Mouse (Mus musculus) heart, postnatal 0 days (tissue): ENCODE data around the gene Nppa. TPM values are rescaled to one million over a fixed set of nuclear protein-coding genes. Genes with fewer than 3 reads are reported as not detected.
A peak's percentile ranks its signal among the peaks of the same experiment; 100 is the strongest.

Experiments used
- ATAC-seq: fragments of 200-750 bp; cut with Nextera tagmentation; 2 replicates; pipeline ENCODE4 v1.8.0; 2017; ENCODE audit warnings: low read depth, moderate number of reproducible peaks, moderate library complexity; ENCODE audit not compliant: insufficient read depth
- DNase-seq: peaks from one replicate; pipeline ENCODE4 v3.0.0-alpha.2; 2016; ENCODE audit warnings: low spot score
- H3K27ac ChIP-seq: fragments of 300-500 bp; sonication (generic); 2 replicates; pipeline ENCODE4 v1.5.1; 2014; ENCODE audit warnings: low read depth, mild to moderate bottlenecking
- H3K27me3 ChIP-seq: fragments of 300-500 bp; sonication (generic); 2 replicates; pipeline ENCODE4 v1.6.1; 2014; ENCODE audit warnings: low read length, mixed read lengths; ENCODE audit not compliant: control insufficient read depth, insufficient read depth
- H3K36me3 ChIP-seq: fragments of 300-500 bp; sonication (generic); replicated peaks from 2 replicates; pipeline ENCODE4 v1.6.1; 2014; ENCODE audit warnings: low read length, mixed read lengths; ENCODE audit not compliant: control insufficient read depth, insufficient read depth
- H3K4me1 ChIP-seq: fragments of 300-500 bp; sonication (generic); 2 replicates; pipeline ENCODE4 v1.6.1; 2014; ENCODE audit warnings: antibody characterized with exemption; ENCODE audit not compliant: control insufficient read depth, insufficient read depth
- H3K4me2 ChIP-seq: fragments of 300-500 bp; sonication (generic); 2 replicates; pipeline ENCODE4 v1.6.1; 2014; ENCODE audit warnings: low read depth, mild to moderate bottlenecking, low read length, moderate library complexity
- H3K4me3 ChIP-seq: fragments of 300-500 bp; sonication (generic); 2 replicates; pipeline ENCODE4 v1.5.1; 2014; ENCODE audit warnings: low read depth, low read length
- H3K9ac ChIP-seq: fragments of 300-500 bp; sonication (generic); replicated peaks from 2 replicates; pipeline ENCODE4 v1.6.1; 2014; ENCODE audit warnings: low read depth, low read length, mixed read lengths
- H3K9me3 ChIP-seq: fragments of 300-500 bp; sonication (generic); replicated peaks from 2 replicates; pipeline ENCODE4 v1.6.1; 2016; ENCODE audit warnings: low read length; ENCODE audit not compliant: control insufficient read depth
- CTCF ChIP-seq: IDR thresholded peaks from 2 replicates; pipeline ENCODE4 v1.5.1; 2016; ENCODE audit warnings: antibody characterized with exemption, control low read depth, low read depth
- EP300 ChIP-seq: IDR thresholded peaks from 2 replicates; pipeline ENCODE4 v1.6.1; 2016; ENCODE audit warnings: antibody characterized with exemption, low read depth
- WGBS: fragments of 180-500 bp; shearing (Covaris S2); extraction: QIAGEN DNeasy Blood & Tissue Kit; methylation state at CpG from one replicate; pipeline ENCODE4 v1.1.7; 2014; 5-methylcytosine and 5-hydroxymethylcytosine counted together
- polyA plus RNA-seq: library from polyadenylated mRNA; unstranded; fragments of >200 nt; fragmentation: Nextera tagmentation; extraction: Ambion mirVana; gene quantifications from 2 replicates; pipeline ENCODE4 v1.2.1, GENCODE M21; 2015
- total RNA-seq: library from RNA; depleted of rRNA; stranded (reverse); fragments of >200 nt; gene quantifications from 2 replicates; pipeline ENCODE4 v1.2.3, GENCODE M21; 2014; ENCODE audit warnings: low replicate concordance

Gene Nppa
- total and polyA plus RNA-seq, 2 experiments from 2014 or later = 2,556 to 10,119 TPM

- ATAC-seq = no peak
- peak overlapping the region; percentile 83; the same call in 1 of the 2 replicates for H3K27ac ChIP-seq
- TF ChIP-seq CTCF (no peak), EP300 (no peak)
- no peak overlapping the region for H3K9ac ChIP-seq
- WGBS = 87% methylated on average over 6 of the region's 6 CpGs
- H3K36me3 ChIP-seq = no peaks in the 10 kb centered on the region
- DNase-seq = no peak
- H3K4me2 ChIP-seq = no peak overlapping the region
- H3K4me1 ChIP-seq = peaks cover 7% of the 10 kb centered on the region
- no peak overlapping the region for H3K4me3 ChIP-seq
- no peaks in the 10 kb centered on the region for H3K27me3 ChIP-seq
- H3K9me3 ChIP-seq = 0 out of 2 replicates have a peak, but pooled peaks cover 3% of the 10 kb centered on the region
Observed at GRCm38 (mm10) chr4:147978391-147978790, 22.1 kb upstream of the Nppa start.

- TF ChIP-seq CTCF (no peak), EP300 (peak; percentile 98)
- Histone ChIP-seq H3K36me3 (no peaks in the 10 kb centered on the region), H3K9ac (no peak overlapping the region), H3K4me2 (no peak overlapping the region), H3K4me3 (no peak overlapping the region), H3K27me3 (no peaks in the 10 kb centered on the region), H3K9me3 (0 out of 2 replicates have a peak, but pooled peaks cover 3% of the 10 kb centered on the region), H3K27ac (peak overlapping the region; percentile 83), H3K4me1 (peaks cover 7% of the 10 kb centered on the region)
- ATAC-seq (peak; percentile 94), DNase-seq (peak; percentile 89)
- WGBS = 28% methylated on average over 7 of the region's 7 CpGs
Observed at GRCm38 (mm10) chr4:147979441-147979860, 21.1 kb upstream of the Nppa start.

- TF ChIP-seq EP300 (peak; percentile 76), CTCF (no peak)
- Histone ChIP-seq H3K36me3 (no peaks in the 10 kb centered on the region), H3K27me3 (no peaks in the 10 kb centered on the region), H3K4me3 (peak within 1 kb of the TSS; percentile 61), H3K4me1 (no peaks in the 10 kb centered on the region), H3K4me2 (peak within 1 kb of the TSS; percentile 64), H3K27ac (peak within 1 kb of the TSS; percentile 94), H3K9ac (peak within 1 kb of the TSS; percentile 76), H3K9me3 (no peaks in the 10 kb centered on the region)
- peak; percentile 91 for ATAC-seq
- 7% methylated on average over 20 of the region's 20 CpGs for WGBS
- peak; percentile 91 for DNase-seq
Observed at GRCm38 (mm10) chr4:147985205-147986132, 15.1 kb upstream of the Nppa start, which contains the start of gene Nppb. Gene Nppb, plus strand, starts transcription at chr4:147985788.

GRCm38 (mm10) chr4:147993571-147994095 lies 6.9 kb upstream of the Nppa start:
- Histone ChIP-seq H3K9ac (no peak overlapping the region), H3K36me3 (no peaks in the 10 kb centered on the region), H3K9me3 (no peaks in the 10 kb centered on the region), H3K27ac (no peak overlapping the region), H3K4me2 (no peak overlapping the region), H3K4me1 (0 out of 2 replicates have a peak, but pooled peaks cover under 1% of the 10 kb centered on the region), H3K4me3 (no peak overlapping the region), H3K27me3 (no peaks in the 10 kb centered on the region)
- TF ChIP-seq EP300 (no peak), CTCF (no peak)
- ATAC-seq (no peak), DNase-seq (no peak)
- 65% methylated on average over 7 of the region's 7 CpGs for WGBS

GRCm38 (mm10) chr4:147995311-147995710 lies 5.2 kb upstream of the Nppa start:
- no peak overlapping the region for H3K4me3 ChIP-seq
- no peak for ATAC-seq
- peaks cover 16% of the 10 kb centered on the region for H3K4me1 ChIP-seq
- no peaks in the 10 kb centered on the region for H3K27me3 ChIP-seq
- H3K9ac ChIP-seq = no peak overlapping the region
- TF ChIP-seq CTCF = no peak
- no peak for TF ChIP-seq EP300
- H3K27ac ChIP-seq = no peak overlapping the region
- no peaks in the 10 kb centered on the region for H3K36me3 ChIP-seq
- WGBS = 80% methylated on average over 3 of the region's 3 CpGs
- no peak overlapping the region for H3K4me2 ChIP-seq
- DNase-seq = no peak
- no peaks in the 10 kb centered on the region for H3K9me3 ChIP-seq
